Mouse (Mus musculus) liver, adult 2 months (tissue): ENCODE measurements around the gene Lsm7.

Source experiments
- CTCF ChIP-seq: fragments of 200-500 bp; IDR thresholded peaks from 2 replicates; pipeline ENCODE4 v1.5.1; 2011; ENCODE audit warnings: low read depth, low read length, control low read depth
- POLR2A ChIP-seq: fragments of 200-500 bp; IDR thresholded peaks from 2 replicates; pipeline ENCODE4 v1.6.1; 2011; ENCODE audit warnings: low read length, control low read depth; ENCODE audit not compliant: insufficient read depth; ENCODE audit errors: extremely low read depth

GRCm38 (mm10) chr10:80813366-80813765 lies 41.6 kb downstream of the Lsm7 start, which contains the start of gene Jsrp1:
- TF ChIP-seq CTCF (no peak), POLR2A (no peak)
